Mouse (Mus musculus): ENCODE measurements around the gene Gripap1. TPM values are rescaled to one million over a fixed set of nuclear protein-coding genes. Genes with fewer than 3 reads are reported as not detected.
"Not testable (repeated sequence)": the region's sequence is repeated elsewhere in the genome, so short reads cannot be mapped to it uniquely, and the experiment has no call there.

Gene Gripap1
- total and polyA plus RNA-seq, 2 experiments from 2014 or later, result 2.4 to 19.3 TPM

GRCm38 (mm10) chrX:7782603-7783092 is 6.9 kb upstream of the Gripap1 start:
- H3K4me3 ChIP-seq (ENCODE audit: low read depth, low read length), result no peak overlapping the region
- no peaks in the 10 kb centered on the region for H3K27me3 ChIP-seq (ENCODE audit: control insufficient read depth, insufficient read depth, low read length)
- ATAC-seq (ENCODE audit: insufficient read depth, low read depth) (no peak), DNase-seq (ENCODE audit: low spot score) (no peak)
- no peaks in the 10 kb centered on the region for H3K4me1 ChIP-seq (ENCODE audit: control insufficient read depth, insufficient read depth)
- 67% methylated on average over 4 of the region's 4 CpGs for WGBS
- H3K4me2 ChIP-seq (ENCODE audit: low read depth, low read length), result no peak overlapping the region
- H3K27ac ChIP-seq (ENCODE audit: low read depth), result no peak overlapping the region
- no peak overlapping the region for H3K9ac ChIP-seq (replicated peaks; ENCODE audit: low read depth, low read length)
- H3K9me3 ChIP-seq (replicated peaks; ENCODE audit: control insufficient read depth, low read length), result no peaks in the 10 kb centered on the region
- no peaks in the 10 kb centered on the region for H3K36me3 ChIP-seq (replicated peaks; ENCODE audit: control insufficient read depth, insufficient read depth, low read length)
- TF ChIP-seq CTCF (IDR thresholded peaks at IDR 0.05; ENCODE audit: low read depth) (no peak), EP300 (IDR thresholded peaks at IDR 0.05; ENCODE audit: low read depth) (no peak)

- Histone ChIP-seq H3K9ac (replicated peaks; ENCODE audit: low read depth, low read length) (peak overlapping the region; percentile 66; the same call in 1 of the 2 replicates), H3K27ac (ENCODE audit: low read depth) (no peak overlapping the region), H3K36me3 (replicated peaks; ENCODE audit: control insufficient read depth, insufficient read depth, low read length) (no peaks in the 10 kb centered on the region), H3K9me3 (replicated peaks; ENCODE audit: control insufficient read depth, low read length) (no peaks in the 10 kb centered on the region), H3K4me1 (ENCODE audit: control insufficient read depth, insufficient read depth) (0 out of 2 replicates have a peak, but pooled peaks cover 6% of the 10 kb centered on the region), H3K4me3 (ENCODE audit: low read depth, low read length) (peak overlapping the region; percentile 62), H3K4me2 (ENCODE audit: low read depth, low read length) (peak overlapping the region; percentile 66), H3K27me3 (ENCODE audit: control insufficient read depth, insufficient read depth, low read length) (no peaks in the 10 kb centered on the region)
- 16% methylated on average over 5 of the region's 5 CpGs for WGBS
- ATAC-seq (ENCODE audit: insufficient read depth, low read depth) (no peak), DNase-seq (ENCODE audit: low spot score) (no peak)
- no peak for TF ChIP-seq EP300 (IDR thresholded peaks at IDR 0.05; ENCODE audit: low read depth)
- no peak for TF ChIP-seq CTCF (IDR thresholded peaks at IDR 0.05; ENCODE audit: low read depth)
Measured at GRCm38 (mm10) chrX:7790309-7790708, 744 bp downstream of the Gripap1 start.

GRCm38 (mm10) chrX:7793361-7793760 is 3.8 kb downstream of the Gripap1 start:
- Histone ChIP-seq H3K9me3 (replicated peaks; ENCODE audit: control insufficient read depth, low read length) (no peaks in the 10 kb centered on the region), H3K4me2 (ENCODE audit: low read depth, low read length) (no peak overlapping the region)

GRCm38 (mm10) chrX:7795016-7795415 is 5.5 kb downstream of the Gripap1 start:
- TF ChIP-seq EP300 (IDR thresholded peaks at IDR 0.05; ENCODE audit: low read depth) (no peak), CTCF (IDR thresholded peaks at IDR 0.05; ENCODE audit: low read depth) (no peak)
- Histone ChIP-seq H3K4me3 (ENCODE audit: low read depth, low read length) (no peak overlapping the region), H3K27me3 (ENCODE audit: control insufficient read depth, insufficient read depth, low read length) (no peaks in the 10 kb centered on the region), H3K9me3 (replicated peaks; ENCODE audit: control insufficient read depth, low read length) (no peaks in the 10 kb centered on the region), H3K9ac (replicated peaks; ENCODE audit: low read depth, low read length) (no peak overlapping the region), H3K4me2 (ENCODE audit: low read depth, low read length) (no peak overlapping the region), H3K27ac (ENCODE audit: low read depth) (no peak overlapping the region), H3K4me1 (ENCODE audit: control insufficient read depth, insufficient read depth) (0 out of 2 replicates have a peak, but pooled peaks cover 6% of the 10 kb centered on the region), H3K36me3 (replicated peaks; ENCODE audit: control insufficient read depth, insufficient read depth, low read length) (peaks cover 11% of the 10 kb centered on the region; the same call in 1 of the 2 replicates)
- DNase-seq (ENCODE audit: low spot score) (no peak), ATAC-seq (ENCODE audit: insufficient read depth, low read depth) (no peak)
- WGBS, result 22% methylated on average over 7 of the region's 7 CpGs

More at GRCm38 (mm10) chrX:7793361-7793760, 3.8 kb downstream of the Gripap1 start:
- TF ChIP-seq EP300 (IDR thresholded peaks at IDR 0.05; ENCODE audit: low read depth) (no peak), CTCF (IDR thresholded peaks at IDR 0.05; ENCODE audit: low read depth) (peak; percentile 35)
- H3K36me3 ChIP-seq (replicated peaks; ENCODE audit: control insufficient read depth, insufficient read depth, low read length), result 0 out of 2 replicates have a peak, but pooled peaks cover 3% of the 10 kb centered on the region
- H3K4me3 ChIP-seq (ENCODE audit: low read depth, low read length), result no peak overlapping the region
- ATAC-seq (ENCODE audit: insufficient read depth, low read depth), result no peak
- 45% methylated on average over 3 of the region's 3 CpGs for WGBS
- H3K27me3 ChIP-seq (ENCODE audit: control insufficient read depth, insufficient read depth, low read length), result no peaks in the 10 kb centered on the region
- H3K9ac ChIP-seq (replicated peaks; ENCODE audit: low read depth, low read length), result no peak overlapping the region
- H3K27ac ChIP-seq (ENCODE audit: low read depth), result no peak overlapping the region
- no peak for DNase-seq (ENCODE audit: low spot score)
- H3K4me1 ChIP-seq (ENCODE audit: control insufficient read depth, insufficient read depth), result 0 out of 2 replicates have a peak, but pooled peaks cover 6% of the 10 kb centered on the region

- TF ChIP-seq CTCF (IDR thresholded peaks at IDR 0.05; ENCODE audit: low read depth), result no peak
- 85% methylated on average over 3 of the region's 3 CpGs for WGBS
- DNase-seq (ENCODE audit: low spot score) (no peak), ATAC-seq (ENCODE audit: insufficient read depth, low read depth) (no peak)
- Histone ChIP-seq H3K4me1 (ENCODE audit: control insufficient read depth, insufficient read depth) (no peaks in the 10 kb centered on the region), H3K27me3 (ENCODE audit: control insufficient read depth, insufficient read depth, low read length) (no peaks in the 10 kb centered on the region), H3K4me3 (ENCODE audit: low read depth, low read length) (no peak overlapping the region), H3K9ac (replicated peaks; ENCODE audit: low read depth, low read length) (no peak overlapping the region), H3K27ac (ENCODE audit: low read depth) (no peak overlapping the region), H3K4me2 (ENCODE audit: low read depth, low read length) (no peak overlapping the region), H3K36me3 (replicated peaks; ENCODE audit: control insufficient read depth, insufficient read depth, low read length) (peaks cover 20% of the 10 kb centered on the region), H3K9me3 (replicated peaks; ENCODE audit: control insufficient read depth, low read length) (no peaks in the 10 kb centered on the region)
Measured at GRCm38 (mm10) chrX:7797327-7797726, 7.8 kb downstream of the Gripap1 start.

GRCm38 (mm10) chrX:7802157-7802556 is 12.6 kb downstream of the Gripap1 start:
- H3K9me3 ChIP-seq (replicated peaks; ENCODE audit: control insufficient read depth, low read length); H3K4me1 ChIP-seq (ENCODE audit: control insufficient read depth, insufficient read depth); ATAC-seq (ENCODE audit: insufficient read depth, low read depth); DNase-seq (ENCODE audit: low spot score); H3K9ac ChIP-seq (replicated peaks; ENCODE audit: low read depth, low read length); H3K27ac ChIP-seq (ENCODE audit: low read depth); H3K4me2 ChIP-seq (ENCODE audit: low read depth, low read length); H3K4me3 ChIP-seq (ENCODE audit: low read depth, low read length); H3K27me3 ChIP-seq (ENCODE audit: control insufficient read depth, insufficient read depth, low read length): not testable (repeated sequence)
- 80% methylated on average over 2 of the region's 2 CpGs for WGBS
- peaks cover 34% of the 10 kb centered on the region for H3K36me3 ChIP-seq (replicated peaks; ENCODE audit: control insufficient read depth, insufficient read depth, low read length)
